Mouse (Mus musculus) forebrain, embryonic 11.5 days (tissue): ENCODE data around the gene Cic. TPM values are rescaled to one million over a fixed set of nuclear protein-coding genes. Genes with fewer than 3 reads are reported as not detected.
"Not testable (repeated sequence)": the region's sequence is repeated elsewhere in the genome, so short reads cannot be mapped to it uniquely, and the experiment has no call there.

Source experiments
- ATAC-seq: fragments of 200-750 bp; cut with Nextera tagmentation; replicated peaks from 2 replicates; pipeline ENCODE4 v1.8.0; 2017; ENCODE audit warnings: moderate TSS enrichment; ENCODE audit not compliant: low FRiP score
- DNase-seq: peaks from one replicate; pipeline ENCODE4 v3.0.0-alpha.2; 2017; ENCODE audit warnings: low spot score
- H3K27ac ChIP-seq: fragments of 300-500 bp; sonication (generic); 2 replicates; pipeline ENCODE4 v1.5.1; 2014; ENCODE audit warnings: low read depth, low read length
- H3K27me3 ChIP-seq: fragments of 300-500 bp; sonication (generic); 2 replicates; pipeline ENCODE4 v1.6.1; 2014; ENCODE audit warnings: mild to moderate bottlenecking, low read length, mixed read lengths; ENCODE audit not compliant: control insufficient read depth, insufficient read depth
- H3K36me3 ChIP-seq: fragments of 300-500 bp; sonication (generic); 2 replicates; pipeline ENCODE4 v1.6.1; 2014; ENCODE audit warnings: mild to moderate bottlenecking, low read length, moderate library complexity, mixed read lengths; ENCODE audit not compliant: control insufficient read depth, insufficient read depth
- H3K4me1 ChIP-seq: fragments of 300-500 bp; sonication (generic); replicated peaks from 2 replicates; pipeline ENCODE4 v1.6.1; 2014; ENCODE audit warnings: low read length, mixed read lengths; ENCODE audit not compliant: control insufficient read depth, insufficient read depth
- H3K4me2 ChIP-seq: fragments of 300-500 bp; sonication (generic); 2 replicates; pipeline ENCODE4 v1.6.1; 2014; ENCODE audit warnings: low read depth, mild to moderate bottlenecking, low read length, moderate library complexity, mixed read lengths; ENCODE audit not compliant: severe bottlenecking
- H3K4me3 ChIP-seq: fragments of 300-500 bp; sonication (generic); 2 replicates; pipeline ENCODE4 v1.5.1; 2014; ENCODE audit warnings: low read depth, low read length
- H3K9ac ChIP-seq: fragments of 300-500 bp; sonication (generic); 2 replicates; pipeline ENCODE4 v1.6.1; 2014; ENCODE audit warnings: low read length
- H3K9me3 ChIP-seq: fragments of 300-500 bp; sonication (generic); 2 replicates; pipeline ENCODE4 v1.6.1; 2016; ENCODE audit warnings: low read length, mixed read lengths; ENCODE audit not compliant: control insufficient read depth
- WGBS: fragments of 180-500 bp; shearing (Covaris S2); extraction: QIAGEN DNeasy Blood & Tissue Kit; methylation state at CpG from one replicate; pipeline ENCODE4 v1.1.7; 2014; 5-methylcytosine and 5-hydroxymethylcytosine counted together
- polyA plus RNA-seq: library from polyadenylated mRNA; unstranded; fragments of >200 nt; fragmentation: Nextera tagmentation; extraction: Ambion mirVana; gene quantifications from 2 replicates; pipeline ENCODE4 v1.2.1, GENCODE M21; 2014

Gene Cic
- polyA plus RNA-seq, 1 experiment from 2014 or later: 44.2 TPM

- H3K9me3 ChIP-seq: no peaks in the 10 kb centered on the region
- ATAC-seq (no peak), DNase-seq (peak; percentile 41)
- H3K27me3 ChIP-seq: no peaks in the 10 kb centered on the region
- H3K9ac ChIP-seq: no peak overlapping the region
- no peak overlapping the region for H3K4me3 ChIP-seq
- H3K36me3 ChIP-seq: no peaks in the 10 kb centered on the region
- no peak overlapping the region for H3K4me2 ChIP-seq
- H3K27ac ChIP-seq: no peak overlapping the region
- WGBS: 25% methylated on average over 17 of the region's 17 CpGs
- peaks cover 4% of the 10 kb centered on the region; the same call in 1 of the 2 replicates for H3K4me1 ChIP-seq
Measured at GRCm38 (mm10) chr7:25263968-25264870, 3.3 kb upstream of the Cic start.

- not testable (repeated sequence) for H3K27ac ChIP-seq, DNase-seq, H3K4me2 ChIP-seq, H3K27me3 ChIP-seq, H3K4me3 ChIP-seq, ATAC-seq, H3K36me3 ChIP-seq, H3K9ac ChIP-seq, H3K4me1 ChIP-seq, H3K9me3 ChIP-seq
- WGBS: 90% methylated on average over 5 of the region's 5 CpGs
Measured at GRCm38 (mm10) chr7:25265743-25266142, 1.8 kb upstream of the Cic start.

- Histone ChIP-seq H3K9me3 (no peaks in the 10 kb centered on the region), H3K9ac (no peak overlapping the region; the same call in 1 of the 2 replicates), H3K4me3 (peak overlapping the region; percentile 82; the same call in 1 of the 2 replicates), H3K4me1 (peaks cover 9% of the 10 kb centered on the region; the same call in 1 of the 2 replicates), H3K4me2 (no peak overlapping the region), H3K27ac (no peak overlapping the region), H3K36me3 (no peaks in the 10 kb centered on the region; the same call in 1 of the 2 replicates), H3K27me3 (no peaks in the 10 kb centered on the region)
- WGBS: 91% methylated on average over 8 of the region's 8 CpGs
- DNase-seq (peak; percentile 28), ATAC-seq (no peak)
Measured at GRCm38 (mm10) chr7:25266180-25266962, 1.1 kb upstream of the Cic start.

- H3K36me3 ChIP-seq: no peaks in the 10 kb centered on the region; the same call in 1 of the 2 replicates
- DNase-seq (peak; percentile 99), ATAC-seq (peak; percentile 95)
- H3K4me1 ChIP-seq: peaks cover 9% of the 10 kb centered on the region; the same call in 1 of the 2 replicates
- no peaks in the 10 kb centered on the region for H3K27me3 ChIP-seq
- H3K9me3 ChIP-seq: no peaks in the 10 kb centered on the region
- H3K4me3 ChIP-seq: peak overlapping the region; percentile 82
- WGBS: under 1% methylated on average over 33 of the region's 33 CpGs
- peak overlapping the region; percentile 77 for H3K9ac ChIP-seq
- peak overlapping the region; percentile 86 for H3K27ac ChIP-seq
- H3K4me2 ChIP-seq: peak overlapping the region; percentile 81
Measured at GRCm38 (mm10) chr7:25267751-25268463, 403 bp downstream of the Cic start.

GRCm38 (mm10) chr7:25268588-25268987 is 1.1 kb downstream of the Cic start:
- WGBS: 5% methylated on average over 7 of the region's 7 CpGs
- peak overlapping the region; percentile 77 for H3K9ac ChIP-seq
- peak overlapping the region; percentile 82 for H3K4me3 ChIP-seq
- H3K27ac ChIP-seq: peak overlapping the region; percentile 51
- H3K4me2 ChIP-seq: peak overlapping the region; percentile 81
- ATAC-seq (peak; percentile 7; the same call in 1 of the 2 replicates), DNase-seq (no peak)
- H3K4me1 ChIP-seq: peaks cover 9% of the 10 kb centered on the region; the same call in 1 of the 2 replicates
- H3K27me3 ChIP-seq: no peaks in the 10 kb centered on the region
- H3K36me3 ChIP-seq: no peaks in the 10 kb centered on the region; the same call in 1 of the 2 replicates
- H3K9me3 ChIP-seq: no peaks in the 10 kb centered on the region

- no peaks in the 10 kb centered on the region for H3K9me3 ChIP-seq
- H3K4me2 ChIP-seq: peak overlapping the region; percentile 81
- whole genome bisulfite sequencing: 43% methylated on average over 4 of the region's 4 CpGs
- peak; percentile 51 for DNase-seq
- peak overlapping the region; percentile 82 for H3K4me3 ChIP-seq
- H3K27ac ChIP-seq: no peak overlapping the region
- peak overlapping the region; percentile 77 for H3K9ac ChIP-seq
- no peaks in the 10 kb centered on the region for H3K27me3 ChIP-seq
- no peak for ATAC-seq
- H3K4me1 ChIP-seq: peaks cover 9% of the 10 kb centered on the region; the same call in 1 of the 2 replicates
- no peaks in the 10 kb centered on the region; the same call in 1 of the 2 replicates for H3K36me3 ChIP-seq
Measured at GRCm38 (mm10) chr7:25269029-25269428, 1.5 kb downstream of the Cic start.

- no peak for ATAC-seq
- WGBS: 85% methylated on average over 8 of the region's 8 CpGs
- Histone ChIP-seq H3K9me3 (no peaks in the 10 kb centered on the region), H3K36me3 (no peaks in the 10 kb centered on the region; the same call in 1 of the 2 replicates), H3K4me2 (no peak overlapping the region; the same call in 1 of the 2 replicates), H3K27me3 (no peaks in the 10 kb centered on the region), H3K4me1 (peaks cover 9% of the 10 kb centered on the region; the same call in 1 of the 2 replicates), H3K27ac (no peak overlapping the region), H3K4me3 (no peak overlapping the region), H3K9ac (0 out of 2 replicates have a peak overlapping the region, but pooled peaks have one; percentile 7)
- peak; percentile 40 for DNase-seq
Measured at GRCm38 (mm10) chr7:25269545-25270271, 2.2 kb downstream of the Cic start.
